Mouse (Mus musculus) layer of hippocampus, adult 11-12 months (tissue): Measurements from ENCODE around the gene Nek9.

Source experiments
- DNase-seq: peaks from one replicate; pipeline ENCODE4 v3.0.0; 2022; ENCODE audit warnings: low spot score

Gene Nek9

DNA sequence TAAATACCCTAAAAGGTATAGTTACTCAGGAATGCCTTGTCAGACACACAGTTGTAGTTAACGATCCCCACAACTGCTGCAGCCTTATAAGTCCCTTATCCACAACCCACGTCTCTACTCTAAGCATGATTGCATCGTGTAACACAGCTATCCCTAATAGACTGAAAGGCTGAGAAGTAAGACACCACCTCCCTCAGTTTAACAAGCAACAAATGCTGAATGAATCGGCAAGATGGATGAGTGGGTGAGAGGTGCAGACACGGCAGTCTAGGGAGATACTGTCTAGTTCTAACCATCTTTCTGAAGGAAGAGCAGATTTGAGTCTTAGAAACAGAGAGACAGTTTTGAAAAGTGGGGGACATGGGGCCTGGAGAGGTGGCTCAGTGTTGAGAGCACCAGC lies 76.0 kb downstream of the Nek9 start:
- no peak for DNase-seq

GRCm38 (mm10) chr12:85262489-85262888 lies 76.7 kb downstream of the Nek9 start:
- DNase-seq = no peak

DNA sequence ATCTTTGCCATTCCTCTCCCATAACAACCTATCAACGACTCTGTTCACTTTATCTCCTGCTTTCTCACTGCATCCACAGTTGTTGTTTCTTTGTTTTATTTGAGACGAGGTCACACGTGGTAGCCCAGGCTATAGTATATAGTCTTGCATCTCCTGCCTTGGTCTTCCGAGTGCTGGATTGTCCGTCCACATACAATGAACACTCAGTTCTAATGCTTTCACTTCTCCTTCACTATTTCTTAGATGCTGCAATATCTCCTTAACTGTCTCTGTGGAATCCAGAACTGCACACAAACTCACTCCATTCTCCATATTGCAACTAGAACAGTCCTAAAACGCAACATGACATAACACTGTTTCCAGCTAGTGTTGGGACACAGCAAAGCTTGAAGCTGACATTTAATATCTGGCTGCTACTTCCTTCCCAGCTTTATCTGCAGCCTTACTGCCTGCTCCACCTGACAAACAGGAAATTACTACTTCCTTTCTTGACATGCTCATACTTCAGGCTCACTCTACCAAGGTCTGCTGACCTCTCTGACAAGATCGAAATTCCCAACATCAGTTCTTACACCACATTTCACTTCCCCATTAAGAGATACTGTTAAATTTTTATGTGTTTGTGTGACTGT lies 82.0 kb downstream of the Nek9 start:
- DNase-seq = no peak

GRCm38 (mm10) chr12:85256074-85256751 lies 82.9 kb downstream of the Nek9 start:
- DNase-seq = no peak

DNA sequence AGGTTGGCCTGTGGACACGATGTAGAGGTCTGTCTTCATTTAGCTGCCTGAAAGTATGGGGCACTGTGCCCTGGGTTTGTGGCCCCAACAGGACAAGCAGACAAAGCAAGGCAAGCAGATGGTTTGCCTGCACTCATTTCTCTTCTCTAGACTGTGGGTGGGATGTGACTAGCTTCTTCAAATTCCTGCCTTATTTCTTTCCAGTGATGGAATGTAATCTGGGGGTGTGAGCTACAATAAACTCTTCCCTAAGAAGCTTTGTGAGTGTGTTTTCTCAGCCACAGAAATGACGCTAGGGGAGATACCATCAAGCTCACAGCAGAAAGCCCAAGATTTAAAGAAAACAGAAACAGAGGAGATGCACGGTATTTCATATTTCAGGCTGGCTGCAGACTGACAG lies 87.1 kb downstream of the Nek9 start:
- no peak for DNase-seq
